Mouse (Mus musculus) liver, adult 2 months (tissue): Measurements from ENCODE around the gene Abcb9. TPM values are rescaled to one million over a fixed set of nuclear protein-coding genes. Genes with fewer than 3 reads are reported as not detected.

Experiments
- DNase-seq: peaks from one replicate; pipeline ENCODE4 v3.0.0-alpha.2; 2011; ENCODE audit warnings: low read depth, low spot score; ENCODE audit errors: extremely low read depth
- H3K27ac ChIP-seq: fragments of 200-500 bp; replicated peaks from 2 replicates; pipeline ENCODE4 v1.5.1; 2012; ENCODE audit warnings: low read depth, mild to moderate bottlenecking, control low read depth, inconsistent platforms, low read length; ENCODE audit not compliant: insufficient read depth
- H3K27me3 ChIP-seq: fragments of 200-500 bp; 2 replicates; pipeline ENCODE4 v1.6.1; 2012; ENCODE audit warnings: mild to moderate bottlenecking, moderate library complexity, low read length, inconsistent platforms; ENCODE audit not compliant: control insufficient read depth, insufficient read depth
- H3K36me3 ChIP-seq: fragments of 200-500 bp; 2 replicates; pipeline ENCODE4 v1.6.1; 2012; ENCODE audit warnings: low read length, inconsistent platforms; ENCODE audit not compliant: control insufficient read depth, insufficient read depth
- H3K4me1 ChIP-seq: fragments of 200-500 bp; 2 replicates; pipeline ENCODE4 v1.6.1; 2011; ENCODE audit warnings: low read length; ENCODE audit not compliant: control insufficient read depth, insufficient read depth
- H3K4me3 ChIP-seq: fragments of 200-500 bp; 2 replicates; pipeline ENCODE4 v1.5.1; 2011; ENCODE audit warnings: low read depth, mild to moderate bottlenecking, control low read depth, low read length, moderate library complexity; ENCODE audit not compliant: insufficient read depth
- H3K79me2 ChIP-seq: fragments of 200-500 bp; 2 replicates; pipeline ENCODE4 v1.6.1; 2012; ENCODE audit warnings: inconsistent platforms, mild to moderate bottlenecking, low read length, moderate library complexity; ENCODE audit not compliant: control insufficient read depth, insufficient read depth
- H3K9ac ChIP-seq: fragments of 200-500 bp; 2 replicates; pipeline ENCODE4 v1.6.1; 2012; ENCODE audit warnings: low read depth, mild to moderate bottlenecking, control low read depth, inconsistent platforms, low read length
- CTCF ChIP-seq: fragments of 200-500 bp; IDR thresholded peaks from 2 replicates; pipeline ENCODE4 v1.5.1; 2011; ENCODE audit warnings: low read depth, low read length, control low read depth
- POLR2A ChIP-seq: fragments of 200-500 bp; IDR thresholded peaks from 2 replicates; pipeline ENCODE4 v1.6.1; 2011; ENCODE audit warnings: low read length, control low read depth; ENCODE audit not compliant: insufficient read depth; ENCODE audit errors: extremely low read depth
- WGBS: fragments of 180-500 bp; shearing (Covaris S2); methylation state at CpG from one replicate; pipeline ENCODE4 v1.1.7; 2018; 5-methylcytosine and 5-hydroxymethylcytosine counted together
- polyA plus RNA-seq: library from polyadenylated mRNA; depleted of rRNA; stranded (reverse); fragments of >200 nt; gene quantifications from 2 replicates; pipeline ENCODE4 v1.2.3, GENCODE M21; 2012
- total RNA-seq: library from RNA; depleted of rRNA; stranded (reverse); fragments of >200 nt; gene quantifications from 2 replicates; pipeline ENCODE4 v1.2.3, GENCODE M21; 2014

Gene Abcb9
- total and polyA plus RNA-seq, 2 experiments, result 0.74 to 2.4 TPM

DNA sequence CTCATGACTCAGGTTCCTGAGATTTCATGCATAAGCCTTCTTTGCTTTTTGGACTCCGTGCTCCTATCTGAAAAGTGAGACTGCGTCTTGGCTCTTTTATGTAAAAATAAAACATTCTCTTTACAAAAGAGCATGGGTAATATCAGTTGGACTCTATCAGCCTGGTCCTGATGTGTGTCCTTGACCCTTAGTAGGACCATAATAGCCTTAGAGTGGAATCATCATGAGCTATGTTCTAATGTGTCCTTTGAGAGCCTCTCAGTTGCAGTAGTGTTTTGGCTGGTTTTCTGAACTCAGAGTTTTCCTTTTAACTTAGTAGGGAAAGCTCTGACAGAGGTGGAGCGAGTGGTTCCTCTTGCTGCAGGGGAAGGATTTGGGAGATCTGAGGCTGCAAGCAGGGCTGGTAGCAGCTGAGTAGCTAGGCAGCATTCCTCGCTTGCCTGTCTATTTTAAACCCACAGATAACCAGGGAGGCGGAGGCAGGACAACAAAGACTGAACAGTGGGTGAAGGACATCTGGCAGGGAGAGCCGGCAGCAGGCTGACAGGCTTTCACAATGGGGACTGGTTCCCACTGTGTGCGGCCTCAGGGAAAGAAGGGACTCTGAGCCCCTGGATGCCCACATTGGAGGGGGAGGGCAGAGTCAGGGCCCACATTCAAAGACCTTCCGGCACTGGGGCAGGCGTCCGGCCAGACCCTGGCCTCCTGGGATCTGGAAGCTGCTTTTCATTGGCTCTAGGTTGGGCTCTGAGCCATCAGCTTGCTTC, 52.2 kb downstream of the Abcb9 start:
- 0 out of 2 replicates have a peak overlapping the region, but pooled peaks have one; percentile 0 for H3K27ac ChIP-seq
- no peaks in the 10 kb centered on the region for H3K79me2 ChIP-seq
- H3K36me3 ChIP-seq, result no peaks in the 10 kb centered on the region
- TF ChIP-seq CTCF (no peak), POLR2A (no peak)
- WGBS, result 38% methylated on average over 10 of the region's 10 CpGs
- H3K4me3 ChIP-seq, result no peak overlapping the region
- no peaks in the 10 kb centered on the region for H3K4me1 ChIP-seq
- H3K9ac ChIP-seq, result no peak overlapping the region
- peak; percentile 66 for DNase-seq
- no peaks in the 10 kb centered on the region for H3K27me3 ChIP-seq

DNA sequence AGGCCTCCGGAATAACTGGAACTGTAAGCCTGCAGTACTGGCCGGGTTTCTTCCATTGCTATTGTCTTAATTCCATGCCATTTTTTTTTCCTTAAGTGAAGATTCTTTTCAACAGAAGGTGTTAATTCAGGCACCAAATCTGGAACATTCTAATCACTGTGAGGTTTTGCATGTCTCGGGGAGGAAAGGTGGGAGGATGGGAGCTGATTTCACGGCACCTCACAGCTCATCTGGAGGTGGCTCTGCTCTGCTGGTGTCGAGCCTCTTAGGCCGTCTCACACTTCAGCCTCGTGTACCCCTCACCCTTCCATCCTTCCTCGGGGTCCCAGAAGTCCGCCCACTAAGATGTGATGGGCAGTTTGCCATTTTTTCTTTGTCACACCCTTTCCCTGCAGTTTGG, 54.5 kb downstream of the Abcb9 start:
- no peak overlapping the region for H3K4me3 ChIP-seq
- no peaks in the 10 kb centered on the region for H3K27me3 ChIP-seq
- DNase-seq, result no peak
- no peaks in the 10 kb centered on the region for H3K36me3 ChIP-seq
- no peaks in the 10 kb centered on the region for H3K4me1 ChIP-seq
- no peak for TF ChIP-seq CTCF
- TF ChIP-seq POLR2A, result no peak
- H3K9ac ChIP-seq, result no peak overlapping the region
- 80% methylated on average over 9 of the region's 9 CpGs for WGBS
- H3K79me2 ChIP-seq, result no peaks in the 10 kb centered on the region
- H3K27ac ChIP-seq, result no peak overlapping the region

DNA sequence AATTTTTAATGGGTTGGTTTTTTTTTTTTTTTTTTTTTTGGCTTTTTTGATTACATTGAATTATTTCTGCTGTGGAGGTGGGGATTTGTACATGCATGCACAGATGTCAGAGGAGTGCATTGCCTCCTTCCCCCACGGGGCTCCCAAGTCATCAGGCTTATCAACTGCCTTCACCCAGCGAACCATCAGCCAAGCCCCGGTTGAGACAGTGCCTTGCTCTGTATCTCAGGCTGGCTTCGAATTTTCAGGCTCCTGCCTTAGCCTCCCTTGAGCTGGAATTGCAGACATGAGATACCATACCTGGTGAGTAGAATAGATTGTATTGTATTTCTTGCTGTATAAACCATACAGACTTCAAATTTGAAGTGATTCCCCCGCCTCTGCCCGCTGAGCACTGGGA, 56.0 kb downstream of the Abcb9 start:
- no peak overlapping the region for H3K9ac ChIP-seq

DNA sequence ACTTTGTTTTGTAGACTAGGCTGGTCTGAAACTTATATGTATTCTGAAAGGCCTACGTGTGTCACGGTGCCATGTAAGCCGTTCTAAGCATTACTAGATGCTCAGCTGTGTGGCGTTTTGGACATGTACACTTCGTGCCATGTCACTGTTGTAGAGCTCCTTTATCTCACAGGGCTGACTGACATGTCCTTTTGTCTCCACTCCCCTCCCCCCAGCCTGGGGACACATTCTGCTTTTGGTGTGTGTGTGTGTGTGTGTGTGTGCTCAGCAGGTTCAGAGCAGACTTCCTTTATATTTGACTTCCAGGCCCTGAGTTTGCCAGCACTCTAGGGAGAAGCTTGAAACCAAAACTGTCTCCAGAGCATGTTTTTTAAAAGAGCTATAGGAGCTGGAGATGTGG, 58.8 kb downstream of the Abcb9 start:
- Histone ChIP-seq H3K36me3 (no peaks in the 10 kb centered on the region), H3K4me1 (peaks cover 1% of the 10 kb centered on the region), H3K79me2 (peaks cover 2% of the 10 kb centered on the region; the same call in 1 of the 2 replicates), H3K9ac (no peak overlapping the region), H3K4me3 (no peak overlapping the region), H3K27ac (no peak overlapping the region), H3K27me3 (no peaks in the 10 kb centered on the region)
- TF ChIP-seq POLR2A (no peak), CTCF (no peak)
- DNase-seq, result no peak
- WGBS, result 75% methylated on average over 5 of the region's 5 CpGs

More for the DNA sequence above, 56.0 kb downstream of the Abcb9 start:
- no peaks in the 10 kb centered on the region for H3K36me3 ChIP-seq
- no peak for TF ChIP-seq POLR2A
- TF ChIP-seq CTCF, result no peak
- no peak overlapping the region for H3K27ac ChIP-seq
- H3K27me3 ChIP-seq, result no peaks in the 10 kb centered on the region
- DNase-seq, result no peak
- no peaks in the 10 kb centered on the region for H3K4me1 ChIP-seq
- H3K4me3 ChIP-seq, result no peak overlapping the region
- no peaks in the 10 kb centered on the region for H3K79me2 ChIP-seq
- WGBS, result 90% methylated on average over 6 of the region's 6 CpGs

DNA sequence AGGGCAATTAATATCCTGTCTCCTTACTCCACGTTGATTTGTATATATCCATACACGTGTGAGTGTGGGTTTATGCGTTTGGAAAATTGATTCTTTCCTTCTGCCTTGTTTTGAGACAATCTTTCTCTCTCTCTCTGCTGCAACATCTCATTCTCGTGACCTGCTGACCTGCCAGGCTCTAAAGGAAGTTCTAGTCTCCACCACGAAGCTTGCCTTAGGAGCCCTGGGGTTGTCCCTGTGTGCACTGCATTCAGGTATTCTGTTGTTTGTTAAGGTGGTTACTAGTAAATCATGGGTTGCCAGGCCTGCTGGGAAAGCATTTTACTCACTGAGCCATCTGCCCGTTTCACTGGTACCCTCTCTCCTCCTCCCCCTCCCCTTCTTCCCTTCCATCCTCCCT, 59.3 kb downstream of the Abcb9 start:
- H3K27ac ChIP-seq, result no peak overlapping the region

DNA sequence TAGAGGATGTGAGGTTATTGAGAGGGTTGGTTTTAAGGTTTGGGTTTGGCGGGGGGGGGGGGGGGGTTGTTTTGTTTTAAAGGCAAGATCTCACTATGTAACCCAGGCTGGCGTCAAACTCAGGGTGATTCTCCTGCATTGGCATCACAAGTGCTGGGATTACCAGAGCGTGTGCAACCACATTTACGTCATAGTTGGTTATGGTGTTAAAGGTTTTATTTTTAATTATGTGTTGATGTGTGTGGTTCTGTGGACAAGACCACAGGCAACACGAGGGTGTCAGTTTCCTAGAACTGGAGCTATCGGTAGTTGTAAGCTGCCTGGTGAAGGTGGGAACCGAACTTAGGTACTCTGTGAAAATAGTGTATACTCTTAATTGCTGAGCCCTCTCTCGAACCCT, 59.8 kb downstream of the Abcb9 start:
- H3K4me3 ChIP-seq, result no peak overlapping the region
- H3K27ac ChIP-seq, result no peak overlapping the region
- no peak overlapping the region for H3K9ac ChIP-seq
- H3K27me3 ChIP-seq, result no peaks in the 10 kb centered on the region
- TF ChIP-seq POLR2A (no peak), CTCF (no peak)
- H3K36me3 ChIP-seq, result no peaks in the 10 kb centered on the region
- DNase-seq, result no peak
- peaks cover 12% of the 10 kb centered on the region; the same call in 1 of the 2 replicates for H3K79me2 ChIP-seq
- 84% methylated on average over 8 of the region's 8 CpGs for WGBS
- peaks cover 3% of the 10 kb centered on the region for H3K4me1 ChIP-seq

More for the DNA sequence above, 59.3 kb downstream of the Abcb9 start:
- Histone ChIP-seq H3K4me3 (no peak overlapping the region), H3K27me3 (no peaks in the 10 kb centered on the region), H3K9ac (no peak overlapping the region), H3K79me2 (peaks cover 7% of the 10 kb centered on the region; the same call in 1 of the 2 replicates), H3K36me3 (no peaks in the 10 kb centered on the region), H3K4me1 (peaks cover 1% of the 10 kb centered on the region)
- WGBS, result 62% methylated on average over 6 of the region's 6 CpGs
- DNase-seq, result no peak
- TF ChIP-seq POLR2A (no peak), CTCF (no peak)
